Mouse (Mus musculus) intestine, embryonic 14.5 days (tissue): ENCODE results near the gene Bzw2. TPM values are rescaled to one million over a fixed set of nuclear protein-coding genes. Genes with fewer than 3 reads are reported as not detected.

Source experiments
- ATAC-seq: fragments of 200-750 bp; cut with Nextera tagmentation; replicated peaks from 2 replicates; pipeline ENCODE4 v1.8.0; 2017; ENCODE audit warnings: low read depth, moderate number of reproducible peaks, moderate TSS enrichment, moderate library complexity; ENCODE audit not compliant: low FRiP score, low TSS enrichment
- DNase-seq: peaks from one replicate; pipeline ENCODE4 v3.0.0-alpha.2; 2018; ENCODE audit warnings: low spot score
- H3K27ac ChIP-seq: fragments of 300-500 bp; sonication (generic); 2 replicates; pipeline ENCODE4 v1.5.1; 2014; ENCODE audit warnings: low read depth, mild to moderate bottlenecking, control low read depth
- H3K27me3 ChIP-seq: fragments of 300-500 bp; sonication (generic); replicated peaks from 2 replicates; pipeline ENCODE4 v1.6.1; 2014; ENCODE audit warnings: low read length, control low read depth; ENCODE audit not compliant: control insufficient read depth, insufficient read depth
- H3K36me3 ChIP-seq: fragments of 300-500 bp; sonication (generic); 2 replicates; pipeline ENCODE4 v1.6.1; 2014; ENCODE audit warnings: low read length, control low read depth; ENCODE audit not compliant: control insufficient read depth, insufficient read depth
- H3K4me1 ChIP-seq: fragments of 300-500 bp; sonication (generic); replicated peaks from 2 replicates; pipeline ENCODE4 v1.6.1; 2014; ENCODE audit warnings: low read length, control low read depth, mixed read lengths; ENCODE audit not compliant: control insufficient read depth, insufficient read depth
- H3K4me2 ChIP-seq: fragments of 300-500 bp; sonication (generic); 2 replicates; pipeline ENCODE4 v1.6.1; 2014; ENCODE audit warnings: low read length
- H3K4me3 ChIP-seq: fragments of 300-500 bp; sonication (generic); 2 replicates; pipeline ENCODE4 v1.5.1; 2014; ENCODE audit warnings: low read depth, low read length, control low read depth, mixed read lengths
- H3K9ac ChIP-seq: fragments of 300-500 bp; sonication (generic); 2 replicates; pipeline ENCODE4 v1.6.1; 2014; ENCODE audit warnings: mild to moderate bottlenecking, low read length
- H3K9me3 ChIP-seq: fragments of 300-500 bp; sonication (generic); 2 replicates; pipeline ENCODE4 v1.6.1; 2016; ENCODE audit warnings: low read length, control low read depth; ENCODE audit not compliant: control insufficient read depth
- WGBS: fragments of 180-500 bp; shearing (Covaris S2); extraction: QIAGEN DNeasy Blood & Tissue Kit; methylation state at CpG from one replicate; pipeline ENCODE4 v1.1.7; 2014; 5-methylcytosine and 5-hydroxymethylcytosine counted together
- polyA plus RNA-seq: library from polyadenylated mRNA; unstranded; fragments of >200 nt; fragmentation: Nextera tagmentation; extraction: Ambion mirVana; gene quantifications from 2 replicates; pipeline ENCODE4 v1.2.1, GENCODE M21; 2014

Bzw2 gene
- polyA plus RNA-seq, 1 experiment from 2014 or later, result 235 TPM

- DNase-seq, result no peak
- H3K9ac ChIP-seq, result no peak overlapping the region
- WGBS, result 83% methylated on average over 2 of the region's 2 CpGs
- H3K4me2 ChIP-seq, result no peak overlapping the region
- H3K27me3 ChIP-seq, result no peaks in the 10 kb centered on the region
- 0 out of 2 replicates have a peak, but pooled peaks cover 5% of the 10 kb centered on the region for H3K4me1 ChIP-seq
- H3K4me3 ChIP-seq, result no peak overlapping the region
- no peak for ATAC-seq
- H3K27ac ChIP-seq, result no peak overlapping the region
- no peaks in the 10 kb centered on the region for H3K36me3 ChIP-seq
- no peaks in the 10 kb centered on the region for H3K9me3 ChIP-seq
Measured at GRCm38 (mm10) chr12:36044691-36045090, 113.2 kb downstream of the Bzw2 start.

- Histone ChIP-seq H3K4me2 (peak within 1 kb of the TSS; percentile 93), H3K4me3 (peak within 1 kb of the TSS; percentile 76), H3K9ac (peak within 1 kb of the TSS; percentile 76), H3K27me3 (no peaks in the 10 kb centered on the region), H3K4me1 (0 out of 2 replicates have a peak, but pooled peaks cover 7% of the 10 kb centered on the region), H3K27ac (peak within 1 kb of the TSS; percentile 54), H3K36me3 (no peaks in the 10 kb centered on the region), H3K9me3 (no peaks in the 10 kb centered on the region)
- peak; percentile 98 for ATAC-seq
- WGBS, result under 1% methylated on average over 35 of the region's 35 CpGs
- peak; percentile 91 for DNase-seq
Measured at GRCm38 (mm10) chr12:36042348-36042778, 115.5 kb downstream of the Bzw2 start, which contains the start of gene Tspan13. TSS of gene Tspan13 (minus strand) at chr12:36042500.

Other genes starting within 250 kb of the Bzw2 start
- not detected in 2 replicates for gene Agr3, start 232.5 kb downstream of the Bzw2 start, polyA plus RNA-seq
- 33.5 and 64.9 TPM in 2 replicates for gene Agr2, start 165.2 kb downstream of the Bzw2 start, polyA plus RNA-seq
- gene Tspan13, start 115.6 kb downstream of the Bzw2 start, polyA plus RNA-seq, result 90.6 and 97.3 TPM in 2 replicates
- gene Ankmy2, start 966 bp downstream of the Bzw2 start, polyA plus RNA-seq, result 38.4 and 38.8 TPM in 2 replicates
- gene Lrrc72, start 95.3 kb upstream of the Bzw2 start, polyA plus RNA-seq, result not detected in 2 replicates
- gene Sostdc1, start 156.1 kb upstream of the Bzw2 start, polyA plus RNA-seq, result 4.6 and 5.3 TPM in 2 replicates
- 12.5 and 13.4 TPM in 2 replicates for gene Ispd, start 223.4 kb upstream of the Bzw2 start, polyA plus RNA-seq
- 1.9 and 3.2 TPM in 2 replicates for gene D630036H23Rik, start 224.1 kb upstream of the Bzw2 start, polyA plus RNA-seq